Mouse (Mus musculus) liver, adult 2 months (tissue): ENCODE measurements at regions not wholly inside any gene's neighbourhood (a gene's known extent, or its start where the extent isn't known, plus 50 kb on each side); places are given as distances from the start of the nearest gene placed in this dataset.
A peak's percentile ranks its signal among the peaks of the same experiment; 100 is the strongest.

Source experiments
- DNase-seq: peaks from one replicate; pipeline ENCODE4 v3.0.0-alpha.2; 2011; ENCODE audit warnings: low read depth, low spot score; ENCODE audit errors: extremely low read depth
- H3K27ac ChIP-seq: fragments of 200-500 bp; replicated peaks from 2 replicates; pipeline ENCODE4 v1.5.1; 2012; ENCODE audit warnings: low read depth, mild to moderate bottlenecking, control low read depth, inconsistent platforms, low read length; ENCODE audit not compliant: insufficient read depth
- H3K27me3 ChIP-seq: fragments of 200-500 bp; 2 replicates; pipeline ENCODE4 v1.6.1; 2012; ENCODE audit warnings: mild to moderate bottlenecking, moderate library complexity, low read length, inconsistent platforms; ENCODE audit not compliant: control insufficient read depth, insufficient read depth
- H3K36me3 ChIP-seq: fragments of 200-500 bp; 2 replicates; pipeline ENCODE4 v1.6.1; 2012; ENCODE audit warnings: low read length, inconsistent platforms; ENCODE audit not compliant: control insufficient read depth, insufficient read depth
- H3K4me1 ChIP-seq: fragments of 200-500 bp; 2 replicates; pipeline ENCODE4 v1.6.1; 2011; ENCODE audit warnings: low read length; ENCODE audit not compliant: control insufficient read depth, insufficient read depth
- H3K4me3 ChIP-seq: fragments of 200-500 bp; 2 replicates; pipeline ENCODE4 v1.5.1; 2011; ENCODE audit warnings: low read depth, mild to moderate bottlenecking, control low read depth, low read length, moderate library complexity; ENCODE audit not compliant: insufficient read depth
- H3K79me2 ChIP-seq: fragments of 200-500 bp; 2 replicates; pipeline ENCODE4 v1.6.1; 2012; ENCODE audit warnings: inconsistent platforms, mild to moderate bottlenecking, low read length, moderate library complexity; ENCODE audit not compliant: control insufficient read depth, insufficient read depth
- H3K9ac ChIP-seq: fragments of 200-500 bp; 2 replicates; pipeline ENCODE4 v1.6.1; 2012; ENCODE audit warnings: low read depth, mild to moderate bottlenecking, control low read depth, inconsistent platforms, low read length
- CTCF ChIP-seq: fragments of 200-500 bp; IDR thresholded peaks from 2 replicates; pipeline ENCODE4 v1.5.1; 2011; ENCODE audit warnings: low read depth, low read length, control low read depth
- POLR2A ChIP-seq: fragments of 200-500 bp; IDR thresholded peaks from 2 replicates; pipeline ENCODE4 v1.6.1; 2011; ENCODE audit warnings: low read length, control low read depth; ENCODE audit not compliant: insufficient read depth; ENCODE audit errors: extremely low read depth
- WGBS: fragments of 180-500 bp; shearing (Covaris S2); methylation state at CpG from one replicate; pipeline ENCODE4 v1.1.7; 2018; 5-methylcytosine and 5-hydroxymethylcytosine counted together

- TF ChIP-seq POLR2A (no peak), CTCF (no peak)
- Histone ChIP-seq H3K9ac (no peak overlapping the region), H3K27ac (no peak overlapping the region), H3K4me1 (no peaks in the 10 kb centered on the region), H3K79me2 (no peaks in the 10 kb centered on the region), H3K36me3 (no peaks in the 10 kb centered on the region), H3K27me3 (no peaks in the 10 kb centered on the region; the same call in 1 of the 2 replicates), H3K4me3 (no peak overlapping the region)
- 89% methylated on average over 5 of the region's 5 CpGs for WGBS
- DNase-seq, result no peak
Measured at GRCm38 (mm10) chr10:27987026-27987425, 87.6 kb upstream of the Ptprk start.

DNA sequence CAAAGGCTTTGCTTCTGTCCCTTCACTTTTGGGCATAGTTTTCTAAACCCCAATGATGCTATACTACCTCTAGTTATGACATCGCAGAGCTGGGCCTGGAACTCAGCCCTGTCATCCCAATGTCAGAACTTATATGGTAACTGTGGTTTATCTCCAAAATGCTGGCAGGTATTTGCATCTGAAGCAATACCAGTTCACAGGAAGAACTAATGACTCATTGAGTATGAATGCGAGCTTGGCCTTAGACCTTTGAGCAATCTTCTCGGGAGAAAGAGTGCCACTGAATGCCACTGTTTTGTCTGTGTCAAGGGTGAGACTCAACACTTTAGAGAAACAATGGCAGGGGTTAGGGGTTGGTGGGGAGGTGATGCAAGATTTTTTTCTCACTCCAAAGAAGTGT, 86.6 kb upstream of the Ptprk start:
- no peak overlapping the region for H3K27ac ChIP-seq
- DNase-seq, result peak; percentile 25
- WGBS, result 51% methylated on average over 3 of the region's 3 CpGs
- no peaks in the 10 kb centered on the region for H3K36me3 ChIP-seq
- H3K27me3 ChIP-seq, result no peaks in the 10 kb centered on the region; the same call in 1 of the 2 replicates
- no peaks in the 10 kb centered on the region for H3K4me1 ChIP-seq
- no peak overlapping the region for H3K4me3 ChIP-seq
- no peak overlapping the region for H3K9ac ChIP-seq
- TF ChIP-seq CTCF, result no peak
- no peak for TF ChIP-seq POLR2A
- no peaks in the 10 kb centered on the region for H3K79me2 ChIP-seq

GRCm38 (mm10) chr10:27990359-27991056, 84.1 kb upstream of the Ptprk start:
- TF ChIP-seq CTCF, result no peak
- no peak for TF ChIP-seq POLR2A
- DNase-seq, result no peak
- Histone ChIP-seq H3K4me1 (no peaks in the 10 kb centered on the region), H3K36me3 (no peaks in the 10 kb centered on the region), H3K4me3 (no peak overlapping the region), H3K9ac (no peak overlapping the region), H3K27ac (no peak overlapping the region), H3K27me3 (no peaks in the 10 kb centered on the region), H3K79me2 (no peaks in the 10 kb centered on the region)
- WGBS, result 84% methylated on average over 11 of the region's 11 CpGs

- Histone ChIP-seq H3K9ac (no peak overlapping the region), H3K4me1 (no peaks in the 10 kb centered on the region), H3K27ac (no peak overlapping the region), H3K79me2 (no peaks in the 10 kb centered on the region), H3K27me3 (no peaks in the 10 kb centered on the region), H3K36me3 (no peaks in the 10 kb centered on the region), H3K4me3 (no peak overlapping the region)
- WGBS, result 74% methylated on average over 3 of the region's 3 CpGs
- DNase-seq, result no peak
- TF ChIP-seq POLR2A, result no peak
- no peak for TF ChIP-seq CTCF
Measured at GRCm38 (mm10) chr10:27991057-27991365, 83.6 kb upstream of the Ptprk start.

- Histone ChIP-seq H3K79me2 (no peaks in the 10 kb centered on the region), H3K4me1 (no peaks in the 10 kb centered on the region), H3K27ac (no peak overlapping the region), H3K9ac (no peak overlapping the region), H3K27me3 (no peaks in the 10 kb centered on the region), H3K36me3 (no peaks in the 10 kb centered on the region), H3K4me3 (no peak overlapping the region)
- TF ChIP-seq POLR2A (no peak), CTCF (no peak)
- WGBS, result 88% methylated on average over 2 of the region's 2 CpGs
- no peak for DNase-seq
Measured at GRCm38 (mm10) chr10:27994376-27995034, 80.1 kb upstream of the Ptprk start.

DNA sequence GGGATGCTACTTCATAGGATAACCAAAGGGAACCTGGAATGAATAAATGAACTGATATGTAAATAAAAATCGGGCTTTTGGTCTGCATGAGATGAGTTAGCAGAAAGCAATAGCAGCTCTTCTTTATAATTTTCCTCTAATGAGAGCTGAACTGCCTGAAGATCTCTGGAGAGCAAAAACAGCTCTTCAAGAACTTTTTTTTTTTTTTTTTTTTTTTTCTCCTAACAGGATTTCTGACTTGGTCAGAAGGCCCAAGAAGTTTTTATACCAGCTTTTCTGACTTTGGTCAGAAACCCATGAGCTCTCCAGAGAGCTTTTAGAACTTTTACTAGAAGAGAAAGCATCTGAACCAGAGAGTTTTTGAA, 79.6 kb upstream of the Ptprk start:
- Histone ChIP-seq H3K4me1 (no peaks in the 10 kb centered on the region), H3K36me3 (no peaks in the 10 kb centered on the region), H3K27ac (no peak overlapping the region), H3K79me2 (no peaks in the 10 kb centered on the region), H3K9ac (no peak overlapping the region), H3K4me3 (no peak overlapping the region), H3K27me3 (no peaks in the 10 kb centered on the region)
- 80% methylated on average over 1 of the region's 1 CpGs for WGBS
- TF ChIP-seq POLR2A, result no peak
- TF ChIP-seq CTCF, result no peak
- no peak for DNase-seq
